Mouse (Mus musculus) lung, embryonic 16.5 days (tissue): ENCODE data around the gene Pcdh15. TPM values are rescaled to one million over a fixed set of nuclear protein-coding genes. Genes with fewer than 3 reads are reported as not detected.

Experiments
- ATAC-seq: fragments of 200-750 bp; cut with Nextera tagmentation; 2 replicates; pipeline ENCODE4 v1.8.0; 2017; ENCODE audit warnings: low read depth, mild to moderate bottlenecking, moderate library complexity
- H3K27ac ChIP-seq: fragments of 300-500 bp; sonication (generic); 2 replicates; pipeline ENCODE4 v1.5.1; 2014; ENCODE audit warnings: mild to moderate bottlenecking, control low read depth, low read length
- H3K27me3 ChIP-seq: fragments of 300-500 bp; sonication (generic); 2 replicates; pipeline ENCODE4 v1.6.1; 2014; ENCODE audit warnings: low read depth, low read length, mixed read lengths; ENCODE audit not compliant: control insufficient read depth, insufficient read depth
- H3K36me3 ChIP-seq: fragments of 300-500 bp; sonication (generic); 2 replicates; pipeline ENCODE4 v1.6.1; 2014; ENCODE audit warnings: low read length; ENCODE audit not compliant: control insufficient read depth, insufficient read depth
- H3K4me1 ChIP-seq: fragments of 300-500 bp; sonication (generic); replicated peaks from 2 replicates; pipeline ENCODE4 v1.6.1; 2014; ENCODE audit warnings: low read length, mixed read lengths; ENCODE audit not compliant: control insufficient read depth, insufficient read depth
- H3K4me2 ChIP-seq: fragments of 300-500 bp; sonication (generic); 2 replicates; pipeline ENCODE4 v1.6.1; 2014; ENCODE audit warnings: low read depth, low read length, control low read depth
- H3K4me3 ChIP-seq: fragments of 300-500 bp; sonication (generic); 2 replicates; pipeline ENCODE4 v1.5.1; 2014; ENCODE audit warnings: mild to moderate bottlenecking, low read length, control low read depth
- H3K9ac ChIP-seq: fragments of 300-500 bp; sonication (generic); 2 replicates; pipeline ENCODE4 v1.6.1; 2014; ENCODE audit warnings: low read length, control low read depth
- H3K9me3 ChIP-seq: fragments of 300-500 bp; sonication (generic); 2 replicates; pipeline ENCODE4 v1.6.1; 2016; ENCODE audit warnings: low read length; ENCODE audit not compliant: control insufficient read depth
- WGBS: fragments of 180-500 bp; shearing (Covaris S2); extraction: QIAGEN DNeasy Blood & Tissue Kit; methylation state at CpG from one replicate; pipeline ENCODE4 v1.1.7; 2014; 5-methylcytosine and 5-hydroxymethylcytosine counted together
- polyA plus RNA-seq: library from polyadenylated mRNA; unstranded; fragments of >200 nt; fragmentation: Nextera tagmentation; extraction: Ambion mirVana; gene quantifications from 2 replicates; pipeline ENCODE4 v1.2.1, GENCODE M21; 2015

The Pcdh15 gene
- 0.08 and 0.29 TPM in 2 replicates for polyA plus RNA-seq

DNA sequence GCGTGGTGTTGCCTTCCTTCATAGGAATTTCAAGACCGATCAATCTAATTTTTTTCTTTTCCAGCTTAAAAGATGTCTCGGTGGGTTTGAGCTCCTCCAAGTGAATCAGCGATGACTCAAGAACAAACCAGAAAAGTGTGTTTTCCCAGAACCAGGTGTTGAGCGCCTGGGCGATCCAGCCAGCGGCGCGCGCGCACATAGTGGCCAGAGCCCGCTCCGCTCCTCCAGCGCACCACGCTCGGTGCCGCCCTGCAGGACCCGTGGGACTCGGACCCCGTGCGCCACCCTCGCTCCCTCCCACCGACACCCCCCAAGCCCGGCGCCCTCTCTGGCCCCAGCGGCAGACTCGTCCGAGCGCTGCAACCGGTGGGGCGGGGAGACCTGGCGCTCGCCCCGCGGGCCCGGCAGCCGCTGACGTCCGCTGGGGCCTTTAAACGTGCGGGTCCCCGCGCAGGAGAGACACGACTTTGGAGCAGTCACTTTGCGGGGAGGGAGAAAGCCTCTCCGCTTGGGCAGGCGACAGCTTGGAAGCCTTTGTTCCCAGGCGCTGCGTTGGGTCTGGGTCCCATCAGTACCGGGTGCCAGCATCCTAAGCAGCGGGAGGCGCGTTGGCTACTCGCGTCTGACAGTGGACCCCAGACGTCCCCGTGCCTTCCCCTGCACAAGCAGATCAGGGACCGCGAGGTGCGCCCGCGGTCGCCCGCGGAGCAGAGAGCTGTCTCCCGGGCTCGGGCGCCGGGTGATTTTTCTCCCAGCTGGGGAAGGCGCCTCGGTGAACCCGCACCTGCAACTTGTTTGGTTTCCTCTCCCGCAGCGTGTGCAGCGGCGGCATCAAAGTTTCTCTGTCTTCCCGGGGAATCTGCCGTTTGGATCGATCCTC, at the start of gene Pcdh15:
Gene Pcdh15 (plus strand): TSS at position 377 of the 880 bp plus-strand sequence.
- Histone ChIP-seq H3K36me3 (no peaks in the 10 kb centered on the region), H3K27me3 (peaks cover 58% of the 10 kb centered on the region), H3K9ac (peak within 1 kb of the TSS; percentile 45), H3K27ac (no peak within 1 kb of the TSS), H3K9me3 (no peaks in the 10 kb centered on the region), H3K4me2 (peak within 1 kb of the TSS; percentile 92), H3K4me3 (peak within 1 kb of the TSS; percentile 55), H3K4me1 (0 out of 2 replicates have a peak, but pooled peaks cover 4% of the 10 kb centered on the region)
- no peak for ATAC-seq
- under 1% methylated on average over 79 of the region's 79 CpGs for WGBS

GRCm38 (mm10) chr10:73052074-73052473, 47.1 kb upstream of the Pcdh15 start:
- Histone ChIP-seq H3K27me3 (no peaks in the 10 kb centered on the region), H3K4me3 (no peak overlapping the region), H3K36me3 (no peaks in the 10 kb centered on the region), H3K9me3 (no peaks in the 10 kb centered on the region), H3K4me2 (no peak overlapping the region), H3K27ac (no peak overlapping the region), H3K9ac (no peak overlapping the region), H3K4me1 (no peaks in the 10 kb centered on the region)
- ATAC-seq: no peak
- WGBS: 65% methylated on average over 6 of the region's 6 CpGs

DNA sequence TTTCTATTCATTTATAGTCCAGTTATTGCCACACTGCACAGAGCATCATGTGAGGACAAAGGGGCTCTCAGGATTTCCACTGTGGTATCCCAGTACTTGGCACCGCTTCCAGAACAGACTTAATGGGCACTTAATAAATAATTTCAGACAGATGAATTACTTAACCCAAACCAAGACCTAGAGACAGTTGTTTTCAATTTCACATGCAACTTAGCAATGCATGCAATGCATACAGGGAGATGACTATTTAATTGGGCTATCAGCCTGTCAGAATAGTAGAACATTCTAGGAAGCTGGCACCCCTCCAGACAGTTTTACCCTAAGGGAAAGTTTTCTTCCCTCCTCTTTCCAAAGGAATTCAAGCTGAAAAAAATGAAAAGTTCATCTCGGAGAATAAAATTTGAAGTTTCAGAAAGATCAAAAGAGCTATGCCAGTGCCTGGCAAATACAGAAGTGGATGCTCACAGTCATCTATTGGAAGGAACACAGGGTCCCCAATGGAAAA, 39.4 kb upstream of the Pcdh15 start:
- WGBS: 73% methylated on average over 2 of the region's 2 CpGs
- H3K27ac ChIP-seq: no peak overlapping the region
- ATAC-seq: no peak

GRCm38 (mm10) chr10:73086703-73087102, 12.4 kb upstream of the Pcdh15 start:
- no peak overlapping the region for H3K4me2 ChIP-seq
- no peak overlapping the region for H3K4me3 ChIP-seq
- 67% methylated on average over 5 of the region's 5 CpGs for WGBS
- no peaks in the 10 kb centered on the region for H3K9me3 ChIP-seq
- H3K36me3 ChIP-seq: no peaks in the 10 kb centered on the region
- H3K27me3 ChIP-seq: no peaks in the 10 kb centered on the region
- H3K4me1 ChIP-seq: no peaks in the 10 kb centered on the region
- H3K9ac ChIP-seq: no peak overlapping the region
- no peak for ATAC-seq
- no peak overlapping the region for H3K27ac ChIP-seq

More for the DNA sequence above, 39.4 kb upstream of the Pcdh15 start:
- no peak overlapping the region for H3K4me3 ChIP-seq
- H3K4me1 ChIP-seq: no peaks in the 10 kb centered on the region
- no peak overlapping the region for H3K9ac ChIP-seq
- H3K4me2 ChIP-seq: no peak overlapping the region
- H3K9me3 ChIP-seq: no peaks in the 10 kb centered on the region
- no peaks in the 10 kb centered on the region for H3K36me3 ChIP-seq
- no peaks in the 10 kb centered on the region for H3K27me3 ChIP-seq

GRCm38 (mm10) chr10:73096531-73097135, 2.5 kb upstream of the Pcdh15 start:
- Histone ChIP-seq H3K4me3 (peak overlapping the region; percentile 3; the same call in 1 of the 2 replicates), H3K9me3 (no peaks in the 10 kb centered on the region), H3K4me1 (0 out of 2 replicates have a peak, but pooled peaks cover 4% of the 10 kb centered on the region), H3K4me2 (peak overlapping the region; percentile 32; the same call in 1 of the 2 replicates), H3K9ac (no peak overlapping the region), H3K27ac (no peak overlapping the region), H3K27me3 (peaks cover 52% of the 10 kb centered on the region), H3K36me3 (no peaks in the 10 kb centered on the region)
- no peak for ATAC-seq
- under 1% methylated on average over 17 of the region's 17 CpGs for WGBS

GRCm38 (mm10) chr10:73097176-73097575, 2.0 kb upstream of the Pcdh15 start:
- no peak overlapping the region for H3K4me3 ChIP-seq
- H3K4me2 ChIP-seq: peak overlapping the region; percentile 32; the same call in 1 of the 2 replicates
- no peak for ATAC-seq
- H3K9me3 ChIP-seq: no peaks in the 10 kb centered on the region
- H3K9ac ChIP-seq: no peak overlapping the region
- no peak overlapping the region for H3K27ac ChIP-seq
- H3K4me1 ChIP-seq: 0 out of 2 replicates have a peak, but pooled peaks cover 4% of the 10 kb centered on the region
- peaks cover 58% of the 10 kb centered on the region for H3K27me3 ChIP-seq
- H3K36me3 ChIP-seq: no peaks in the 10 kb centered on the region
- WGBS: 13% methylated on average over 7 of the region's 7 CpGs

DNA sequence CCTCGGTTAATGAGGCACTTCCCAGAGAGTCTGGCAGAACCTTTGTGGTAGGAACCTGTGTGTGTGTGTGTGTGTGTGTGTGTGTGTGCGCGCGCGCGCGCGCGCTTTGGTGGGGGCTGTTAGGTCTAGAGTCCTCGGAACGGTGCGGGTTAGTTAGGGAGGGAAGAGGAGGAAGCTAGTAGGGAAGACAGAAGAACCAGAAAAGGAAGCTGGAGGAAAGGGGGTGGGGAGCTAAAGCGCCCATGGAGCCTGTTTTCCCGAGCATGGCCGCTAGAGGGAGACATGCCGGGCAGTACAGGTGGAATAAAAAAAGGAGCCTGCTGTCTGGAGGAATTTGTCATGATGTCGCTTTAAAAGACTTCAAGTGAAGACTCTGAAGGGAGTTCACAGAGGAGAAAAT, 1.2 kb upstream of the Pcdh15 start:
- Histone ChIP-seq H3K27ac (no peak overlapping the region), H3K4me1 (0 out of 2 replicates have a peak, but pooled peaks cover 4% of the 10 kb centered on the region), H3K9ac (no peak overlapping the region), H3K9me3 (no peaks in the 10 kb centered on the region), H3K4me2 (no peak overlapping the region), H3K27me3 (peaks cover 58% of the 10 kb centered on the region), H3K36me3 (no peaks in the 10 kb centered on the region), H3K4me3 (no peak overlapping the region)
- WGBS: under 1% methylated on average over 17 of the region's 17 CpGs
- peak; percentile 51; the same call in 1 of the 2 replicates for ATAC-seq

- Histone ChIP-seq H3K9me3 (no peaks in the 10 kb centered on the region), H3K27me3 (peaks cover 58% of the 10 kb centered on the region), H3K36me3 (no peaks in the 10 kb centered on the region), H3K9ac (peak overlapping the region; percentile 45), H3K4me3 (peak overlapping the region; percentile 55), H3K4me1 (0 out of 2 replicates have a peak, but pooled peaks cover 4% of the 10 kb centered on the region), H3K4me2 (peak overlapping the region; percentile 92), H3K27ac (no peak overlapping the region)
- WGBS: under 1% methylated on average over 37 of the region's 37 CpGs
- peak; percentile 62; the same call in 1 of the 2 replicates for ATAC-seq
Observed at GRCm38 (mm10) chr10:73099846-73100241, 702 bp downstream of the Pcdh15 start.
